8 mouse cellular contexts compared by ENCODE assay signal in genomic region chr12:104953941-104954340, GRCm38 (mm10). TPM values are rescaled to one million over a fixed set of nuclear protein-coding genes. Genes with fewer than 3 reads are reported as not detected.
A peak's percentile ranks its signal among the peaks of the same experiment; 100 is the strongest.
DNase-seq lines count a peak whose midpoint lies in the region; ATAC-seq and TF ChIP-seq lines count a peak whose summit lies in the region.

No protein-coding gene starts in this region.

- no peak for TF ChIP-seq EP300 in CH12.LX (IDR thresholded peaks at IDR 0.05; ENCODE audit: low read length)

- peaks cover 0 to 4% of the 10 kb centered on the region in 2 experiments; a peak in 1 of 4 replicates for H3K4me1 ChIP-seq in CH12.LX (ENCODE audit: control insufficient read depth in 1 of 2, insufficient read depth in 2 of 2)
- 0 out of 2 replicates have a peak, but pooled peaks cover 6% of the 10 kb centered on the region for H3K4me1 ChIP-seq in embryonic fibroblast, embryonic 13.5 days (ENCODE audit: control insufficient read depth, insufficient read depth, low read length)
- peaks cover 2% of the 10 kb centered on the region; the same call in 1 of the 2 replicates for H3K4me1 ChIP-seq in kidney, embryonic 16.5 days (ENCODE audit: insufficient read depth, low read length)

- 16% methylated on average over 4 of the region's 4 CpGs for WGBS in kidney, embryonic 16.5 days

- TF ChIP-seq POLR2A in CH12.LX (IDR thresholded peaks at IDR 0.05; ENCODE audit: low read depth, low read length) = no peak
- no peak for TF ChIP-seq POLR2A in embryonic fibroblast, embryonic 13.5 days (IDR thresholded peaks at IDR 0.05; ENCODE audit: low read depth, low read length)

- H3K36me3 ChIP-seq in CH12.LX (replicated peaks in 1 of 2; ENCODE audit: control insufficient read depth in 1 of 2, insufficient read depth in 1 of 2, low read length in 1 of 2) = peaks cover 63 to 72% of the 10 kb centered on the region in 2 experiments
- H3K36me3 ChIP-seq in kidney, embryonic 16.5 days (ENCODE audit: insufficient read depth, low read length) = no peaks in the 10 kb centered on the region

- no peaks in the 10 kb centered on the region for H3K27me3 ChIP-seq in CH12.LX (replicated peaks)
- H3K27me3 ChIP-seq in kidney, embryonic 16.5 days (ENCODE audit: insufficient read depth, low read length) = no peaks in the 10 kb centered on the region

- peak; percentile 66 for DNase-seq in layer of hippocampus, adult 11-12 months (ENCODE audit: low spot score)
- no peak for DNase-seq in layer of hippocampus, postnatal 14 days (ENCODE audit: low spot score in 2 of 2)
- peak; percentile 61 for DNase-seq in CH12.LX (ENCODE audit: extremely low read depth)
- DNase-seq in adrenal gland, postnatal 4 days (ENCODE audit: low spot score in 2 of 2) = peak; percentile 36 to 43
- peak; percentile 76 for DNase-seq in lung, postnatal 36 days
- DNase-seq in testis, postnatal 10 days (ENCODE audit: low spot score) = peak; percentile 78

- no peak overlapping the region for H3K4me3 ChIP-seq in CH12.LX (replicated peaks in 1 of 3; ENCODE audit: low read depth in 2 of 3, low read length in 2 of 3, poor library complexity in 1 of 3)
- no peak overlapping the region for H3K4me3 ChIP-seq in embryonic fibroblast, embryonic 13.5 days (ENCODE audit: insufficient read depth, low read length)
- H3K4me3 ChIP-seq in kidney, embryonic 16.5 days (ENCODE audit: low read length) = no peak overlapping the region

- H3K27ac ChIP-seq in CH12.LX (ENCODE audit: insufficient read depth, low read depth) = no peak overlapping the region
- no peak overlapping the region for H3K27ac ChIP-seq in embryonic fibroblast, embryonic 13.5 days (ENCODE audit: insufficient read depth, low read length)
- H3K27ac ChIP-seq in kidney, embryonic 16.5 days (ENCODE audit: low read length) = no peak overlapping the region

- in situ Hi-C loops in CH12.LX (cut with MboI; ENCODE audit: low pct_ligation_motif_present, low pct_unique_long_range_greater_than_20kb, low sequenced_read_pairs) = loop anchor here (5.0 to 10.0 kb wide), 2 partner anchors 51 to 78 kb away; partner anchors contain the start of genes Glrx5 and Syne3

- 0 out of 2 replicates have a peak, but pooled peaks have one; percentile 26 for ATAC-seq in kidney, embryonic 16.5 days (ENCODE audit: low FRiP score, low TSS enrichment)

- TF ChIP-seq RAD21 in CH12.LX (IDR thresholded peaks at IDR 0.05; ENCODE audit: low read depth, low read length) = peak; percentile 79

- no peaks in the 10 kb centered on the region for H3K79me2 ChIP-seq in CH12.LX (replicated peaks; ENCODE audit: control insufficient read depth, extremely low read depth, insufficient read depth, poor library complexity, severe bottlenecking)

- no peak overlapping the region for H3K4me2 ChIP-seq in CH12.LX (ENCODE audit: insufficient read depth, low read depth, poor library complexity, severe bottlenecking)
- H3K4me2 ChIP-seq in kidney, embryonic 16.5 days (replicated peaks; ENCODE audit: low read depth, low read length) = no peak overlapping the region

- no peak overlapping the region for H3K9ac ChIP-seq in CH12.LX (ENCODE audit: insufficient read depth, low read depth)
- no peak overlapping the region for H3K9ac ChIP-seq in kidney, embryonic 16.5 days (replicated peaks; ENCODE audit: low read length)

- dilution Hi-C loops in CH12.LX (cut with MboI; ENCODE audit: extremely low pct_ligation_motif_present, extremely low pct_unique_long_range_greater_than_20kb, low sequenced_read_pairs) = no loop called here

- TF ChIP-seq CTCF in CH12.LX (conservative IDR thresholded peaks at IDR 0.05 in 1 of 2, IDR thresholded peaks at IDR 0.05 in 1 of 2; ENCODE audit: low read depth in 2 of 2, low read length in 2 of 2) = peak; percentile 21 to 84; a peak in 3 of 4 replicates
- TF ChIP-seq CTCF in embryonic fibroblast, embryonic 13.5 days (IDR thresholded peaks at IDR 0.05; ENCODE audit: borderline replicate concordance, insufficient read depth, low read length) = peak; percentile 41; the same call in 1 of the 2 replicates

- no peaks in the 10 kb centered on the region for H3K9me3 ChIP-seq in CH12.LX (replicated peaks; ENCODE audit: low read length)
- no peaks in the 10 kb centered on the region for H3K9me3 ChIP-seq in kidney, embryonic 16.5 days (ENCODE audit: low read length)

TF ChIP-seq in CH12.LX, 34 proteins besides CTCF, POLR2A, EP300 and RAD21:
- peak; percentile 94 for TF ChIP-seq SMC3 (IDR thresholded peaks at IDR 0.05; ENCODE audit: low read depth, low read length)
- peak; percentile 3; the same call in 1 of the 2 replicates for TF ChIP-seq TCF12 (IDR thresholded peaks at IDR 0.05; ENCODE audit: low read depth, low read length)
- TF ChIP-seq ZC3H11A (IDR thresholded peaks at IDR 0.05; ENCODE audit: low read depth, low read length) = peak; percentile 71
- no peak for TF ChIP-seq POLR2AphosphoS2 (IDR thresholded peaks at IDR 0.05; ENCODE audit: low read depth, low read length)
- TF ChIP-seq IRF4 (IDR thresholded peaks at IDR 0.05; ENCODE audit: low read depth, low read length) = 0 out of 2 replicates have a peak, but pooled peaks have one; percentile 22
- 0 out of 2 replicates have a peak, but pooled peaks have one; percentile 12 for TF ChIP-seq ELF1 (IDR thresholded peaks at IDR 0.05; ENCODE audit: low read depth, low read length)
- TF ChIP-seq MYC (IDR thresholded peaks at IDR 0.05; ENCODE audit: low read depth, low read length) = no peak

RNA-seq across cellular contexts. Expression of gene Syne3, which starts 55.7 kb away (rescaled TPM):
- 1 to 10 TPM; 1.2 to 2.1 TPM for total RNA-seq in layer of hippocampus, postnatal 14 days (2021)
- total RNA-seq in CH12.LX (2012; rRNA removed) (16.6 and 18.7 TPM in 2 replicates), CH12.LX (2014; rRNA removed) (5.3 and 5.5 TPM in 2 replicates)
- polyA plus RNA-seq in CH12.LX (2012; ENCODE audit: insufficient read length, low read depth) = 7.3 and 7.5 TPM in 2 replicates
- total RNA-seq in adrenal gland, postnatal 4 days (2021) = 10 to 100 TPM; 11.3 to 11.7 TPM
- 13.6 and 15.9 TPM in 2 replicates for polyA plus RNA-seq in embryonic fibroblast, embryonic 13.5 days (2011; ENCODE audit: insufficient read length, low read depth, missing spikeins)
- polyA plus RNA-seq in kidney, embryonic 16.5 days (2015; fragmentation: Nextera tagmentation; extraction: Ambion mirVana) = 0.51 and 1.1 TPM in 2 replicates

Comparison
In these comparisons a context has a peak if more than half of its experiments do, and no peak if none do; other contexts are left out.
1. DNase-seq: peak in layer of hippocampus, adult 11-12 months (single experiment), CH12.LX (single experiment), adrenal gland, postnatal 4 days (2 of 2), lung, postnatal 36 days (single experiment) and testis, postnatal 10 days (single experiment); none in layer of hippocampus, postnatal 14 days (0 of 2).